Mouse (Mus musculus): ENCODE measurements around the gene Efcab10. TPM values are rescaled to one million over a fixed set of nuclear protein-coding genes. Genes with fewer than 3 reads are reported as not detected.

Efcab10 gene
- not detected for total RNA-seq (2021)
- polyA plus RNA-seq (2012; rRNA removed), result 0.37 TPM in 1 of 2 replicates, not detected in the other
- long read RNA-seq, result 0 reads

DNA sequence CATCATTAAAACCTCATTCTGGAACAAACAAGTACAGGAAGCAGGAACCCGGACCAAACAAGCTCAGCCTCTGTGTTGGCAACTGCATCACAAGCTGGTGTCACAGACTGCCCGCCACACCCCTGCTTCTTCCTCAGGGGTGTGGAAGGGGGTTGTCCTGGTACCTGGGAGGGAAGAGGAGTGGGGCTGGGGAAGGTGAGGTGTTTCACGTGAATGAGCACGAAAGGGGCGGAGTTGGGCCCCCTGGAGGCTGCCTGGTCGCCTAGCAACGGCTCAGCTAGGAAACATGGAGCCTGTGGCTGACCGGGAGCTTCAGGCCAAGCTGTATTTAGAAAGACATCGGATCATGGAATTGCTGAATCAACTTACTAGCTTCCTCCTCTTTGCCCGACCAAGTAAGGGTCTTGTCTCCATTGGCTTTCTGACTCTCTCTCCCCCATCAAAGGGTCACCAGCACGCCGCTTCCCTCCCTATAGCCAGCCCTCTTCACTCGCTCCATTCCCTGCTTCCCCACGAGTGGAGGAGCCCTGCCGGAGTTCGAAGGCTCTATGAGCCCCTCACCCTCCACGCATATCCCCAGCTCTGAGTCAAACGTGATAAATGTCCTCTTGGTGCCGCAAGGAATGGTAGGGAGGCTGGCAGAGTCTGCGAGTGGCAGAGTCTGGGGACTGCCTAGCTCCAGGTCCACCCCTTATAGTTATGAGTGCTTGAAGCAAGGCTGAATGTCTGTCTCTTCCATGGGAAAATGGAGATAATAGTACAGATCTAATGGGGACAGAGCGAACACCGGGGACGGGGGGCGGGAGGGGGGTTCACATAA is at the start of gene Efcab10:
TSS of gene Efcab10 (plus strand) at position 51 of the 820 bp plus-strand sequence.
- H3K27ac ChIP-seq, result no peak within 1 kb of the TSS
- H3K9ac ChIP-seq (ENCODE audit: low read depth, low read length), result no peak within 1 kb of the TSS
- 20% methylated on average over 24 of the region's 24 CpGs for WGBS
- no peak within 1 kb of the TSS for H3K4me3 ChIP-seq
- TF ChIP-seq EP300 (IDR thresholded peaks at IDR 0.05; ENCODE audit: insufficient read depth, low read depth, low read length) (no peak), CTCF (IDR thresholded peaks at IDR 0.05) (no peak), POLR2A (IDR thresholded peaks at IDR 0.05; ENCODE audit: insufficient read depth, low read depth, low read length) (no peak)
- H3K36me3 ChIP-seq (ENCODE audit: control insufficient read depth, insufficient read depth, low read length), result no peaks in the 10 kb centered on the region
- DNase-seq, result no peak
- H3K79me2 ChIP-seq (replicated peaks; ENCODE audit: control insufficient read depth, insufficient read depth, low read length), result no peaks in the 10 kb centered on the region
- intact Hi-C loops (cut with DNase I), result no loop called here
- no peaks in the 10 kb centered on the region for H3K4me1 ChIP-seq (ENCODE audit: control insufficient read depth, insufficient read depth, low read length)
- H3K27me3 ChIP-seq (ENCODE audit: control insufficient read depth, insufficient read depth, low read length), result no peaks in the 10 kb centered on the region

DNA sequence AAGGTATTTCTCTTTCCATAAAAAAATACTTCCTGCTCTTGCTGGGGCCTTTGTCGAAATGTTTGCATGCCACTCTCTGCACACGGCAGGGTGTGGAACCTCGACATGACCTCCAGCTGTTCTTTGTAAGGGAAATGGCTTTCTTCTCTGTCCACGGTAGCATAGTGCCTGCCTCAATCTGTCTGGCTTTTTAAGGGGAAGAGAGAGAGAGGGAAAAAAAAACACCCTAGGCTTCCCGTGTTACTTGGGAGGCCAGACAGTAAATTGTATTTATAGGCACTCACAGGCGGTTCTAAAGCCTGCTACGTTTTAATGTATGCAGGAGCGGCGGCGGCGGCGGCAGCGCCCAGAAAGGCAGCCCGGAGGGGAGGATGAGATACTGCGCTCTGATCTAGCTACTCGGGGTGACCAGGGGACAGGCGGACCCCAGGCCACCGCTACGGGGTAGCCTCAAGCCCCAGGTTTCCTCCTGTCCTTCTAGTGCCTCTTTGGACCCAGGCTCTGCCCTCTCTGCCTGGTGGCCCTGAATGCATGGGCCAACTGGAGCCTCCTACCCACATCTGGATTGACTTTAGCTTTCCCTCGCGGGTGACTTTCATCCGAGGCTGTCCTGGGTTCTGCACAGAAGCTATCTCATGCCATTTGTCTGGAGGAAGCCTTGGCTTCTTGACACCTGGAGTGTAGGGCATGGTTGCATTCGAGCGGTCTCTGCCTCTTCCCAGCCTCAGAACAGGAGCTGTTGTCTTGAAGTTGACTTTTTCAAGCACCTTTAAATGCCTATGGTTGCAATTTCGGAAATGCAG is 49.5 kb upstream of the Efcab10 start:
- H3K4me1 ChIP-seq (ENCODE audit: control insufficient read depth, insufficient read depth, low read length), result no peaks in the 10 kb centered on the region
- 63% methylated on average over 25 of the region's 25 CpGs for whole genome bisulfite sequencing
- TF ChIP-seq CTCF (IDR thresholded peaks at IDR 0.05) (no peak), EP300 (IDR thresholded peaks at IDR 0.05; ENCODE audit: insufficient read depth, low read depth, low read length) (no peak), POLR2A (IDR thresholded peaks at IDR 0.05; ENCODE audit: insufficient read depth, low read depth, low read length) (no peak)
- H3K79me2 ChIP-seq (replicated peaks; ENCODE audit: control insufficient read depth, insufficient read depth, low read length), result no peaks in the 10 kb centered on the region
- no peak overlapping the region for H3K4me3 ChIP-seq
- DNase-seq, result no peak
- no peaks in the 10 kb centered on the region for H3K27me3 ChIP-seq (ENCODE audit: control insufficient read depth, insufficient read depth, low read length)
- no peak overlapping the region for H3K9ac ChIP-seq (ENCODE audit: low read depth, low read length)
- intact Hi-C loops (cut with DNase I), result no loop called here
- no peak overlapping the region for H3K27ac ChIP-seq
- H3K36me3 ChIP-seq (ENCODE audit: control insufficient read depth, insufficient read depth, low read length), result no peaks in the 10 kb centered on the region

DNA sequence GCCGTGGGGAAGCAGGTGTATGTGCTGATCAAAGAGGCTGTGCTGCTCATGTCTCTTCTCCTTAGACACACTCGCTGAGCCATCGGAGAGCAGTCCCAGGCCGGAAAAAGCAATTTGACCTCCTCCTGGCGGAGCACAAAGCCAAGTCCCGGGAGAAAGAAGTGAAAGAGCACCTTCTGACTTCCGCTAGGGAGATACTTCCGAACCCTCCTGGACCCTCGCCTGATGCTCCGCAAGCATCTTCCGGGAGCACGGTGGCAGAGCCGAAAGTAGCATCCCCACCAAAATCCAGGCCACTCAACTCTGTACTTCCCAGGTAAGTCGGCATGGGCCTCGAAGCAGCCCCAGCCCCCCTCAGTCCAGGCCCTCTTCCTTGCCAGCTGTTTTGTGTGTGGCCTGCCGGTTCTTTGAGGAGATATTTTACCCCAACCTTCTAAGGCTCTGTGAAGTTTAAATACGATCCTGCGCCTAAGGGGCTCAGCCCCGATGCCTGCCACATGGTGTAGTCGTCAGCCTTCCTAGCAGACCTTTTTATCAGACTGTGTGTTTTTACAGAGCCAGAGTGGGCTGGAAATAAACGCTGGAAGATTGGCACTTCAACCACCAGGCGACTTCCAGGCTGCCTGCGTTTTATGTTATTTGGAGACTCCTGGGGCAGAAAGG is 48.8 kb upstream of the Efcab10 start:
- Histone ChIP-seq H3K9ac (ENCODE audit: low read depth, low read length) (no peak overlapping the region), H3K27ac (no peak overlapping the region), H3K4me3 (no peak overlapping the region), H3K79me2 (replicated peaks; ENCODE audit: control insufficient read depth, insufficient read depth, low read length) (no peaks in the 10 kb centered on the region), H3K27me3 (ENCODE audit: control insufficient read depth, insufficient read depth, low read length) (no peaks in the 10 kb centered on the region), H3K36me3 (ENCODE audit: control insufficient read depth, insufficient read depth, low read length) (no peaks in the 10 kb centered on the region), H3K4me1 (ENCODE audit: control insufficient read depth, insufficient read depth, low read length) (no peaks in the 10 kb centered on the region)
- 59% methylated on average over 23 of the region's 23 CpGs for WGBS
- intact Hi-C loops (cut with DNase I), result no loop called here
- no peak for DNase-seq
- no peak for TF ChIP-seq POLR2A (IDR thresholded peaks at IDR 0.05; ENCODE audit: insufficient read depth, low read depth, low read length)
- no peak for TF ChIP-seq CTCF (IDR thresholded peaks at IDR 0.05)
- TF ChIP-seq EP300 (IDR thresholded peaks at IDR 0.05; ENCODE audit: insufficient read depth, low read depth, low read length), result no peak

DNA sequence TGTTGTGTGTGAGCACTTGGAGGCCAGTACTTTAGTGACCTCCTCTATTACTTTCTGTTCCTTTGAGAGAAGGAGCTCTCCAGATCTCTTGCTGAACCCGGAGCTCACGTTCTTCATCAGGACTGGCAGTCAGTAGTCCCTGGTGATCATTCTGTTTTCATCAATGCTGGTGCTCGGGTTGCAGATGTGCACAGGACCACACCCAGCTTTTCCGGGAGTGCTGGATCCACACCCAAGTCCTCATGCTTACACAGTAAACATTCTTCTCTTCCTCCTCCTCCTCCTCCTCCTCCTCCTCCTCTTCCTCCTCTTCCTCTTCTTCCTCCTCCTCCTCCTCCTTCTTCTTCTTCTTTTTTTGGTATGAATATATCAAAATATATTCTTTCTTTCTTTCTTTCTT is 42.0 kb upstream of the Efcab10 start:
- Histone ChIP-seq H3K4me3 (no peak overlapping the region), H3K79me2 (replicated peaks; ENCODE audit: control insufficient read depth, insufficient read depth, low read length) (no peaks in the 10 kb centered on the region), H3K27me3 (ENCODE audit: control insufficient read depth, insufficient read depth, low read length) (no peaks in the 10 kb centered on the region), H3K36me3 (ENCODE audit: control insufficient read depth, insufficient read depth, low read length) (no peaks in the 10 kb centered on the region), H3K9ac (ENCODE audit: low read depth, low read length) (no peak overlapping the region), H3K27ac (no peak overlapping the region), H3K4me1 (ENCODE audit: control insufficient read depth, insufficient read depth, low read length) (no peaks in the 10 kb centered on the region)
- WGBS, result 46% methylated on average over 4 of the region's 4 CpGs
- intact Hi-C loops (cut with DNase I), result no loop called here
- DNase-seq, result no peak
- no peak for TF ChIP-seq EP300 (IDR thresholded peaks at IDR 0.05; ENCODE audit: insufficient read depth, low read depth, low read length)
- no peak for TF ChIP-seq POLR2A (IDR thresholded peaks at IDR 0.05; ENCODE audit: insufficient read depth, low read depth, low read length)
- TF ChIP-seq CTCF (IDR thresholded peaks at IDR 0.05), result no peak

DNA sequence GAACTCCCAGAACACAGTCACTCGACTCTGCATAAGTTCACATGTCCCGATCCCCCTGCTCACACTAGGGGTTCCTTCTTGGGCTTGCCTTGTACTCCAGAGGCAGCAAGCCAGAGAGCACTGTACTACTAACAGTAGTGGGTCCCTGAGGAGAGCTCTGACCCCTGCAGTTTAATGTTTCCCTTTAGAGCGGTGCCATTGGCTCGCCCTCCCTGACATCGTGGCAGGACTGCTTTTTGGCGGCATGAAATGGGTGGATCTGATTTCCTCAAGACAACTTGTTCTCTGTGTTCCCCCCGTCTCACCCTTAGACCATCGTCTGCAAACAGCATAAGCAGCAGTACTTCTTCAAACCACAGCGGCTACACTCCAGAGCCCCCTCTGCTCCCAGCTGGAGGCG is 36.3 kb upstream of the Efcab10 start:
- no peaks in the 10 kb centered on the region for H3K79me2 ChIP-seq (replicated peaks; ENCODE audit: control insufficient read depth, insufficient read depth, low read length)
- DNase-seq, result no peak
- TF ChIP-seq CTCF (IDR thresholded peaks at IDR 0.05) (no peak), EP300 (IDR thresholded peaks at IDR 0.05; ENCODE audit: insufficient read depth, low read depth, low read length) (no peak)
- H3K4me1 ChIP-seq (ENCODE audit: control insufficient read depth, insufficient read depth, low read length), result no peaks in the 10 kb centered on the region
- no peaks in the 10 kb centered on the region for H3K36me3 ChIP-seq (ENCODE audit: control insufficient read depth, insufficient read depth, low read length)
- H3K9ac ChIP-seq (ENCODE audit: low read depth, low read length), result no peak overlapping the region
- no peak overlapping the region for H3K4me3 ChIP-seq
- no peak overlapping the region for H3K27ac ChIP-seq
- no peaks in the 10 kb centered on the region for H3K27me3 ChIP-seq (ENCODE audit: control insufficient read depth, insufficient read depth, low read length)
- intact Hi-C loops (cut with DNase I), result no loop called here
- 92% methylated on average over 10 of the region's 10 CpGs for WGBS

All from heart, adult 2 months (tissue).